Mouse (Mus musculus) kidney, embryonic 16.5 days (tissue): ENCODE data around the gene Slc27a1. TPM values are rescaled to one million over a fixed set of nuclear protein-coding genes. Genes with fewer than 3 reads are reported as not detected.
A peak's percentile ranks its signal among the peaks of the same experiment; 100 is the strongest.

Experiments used
- ATAC-seq: fragments of 200-750 bp; cut with Nextera tagmentation; 2 replicates; pipeline ENCODE4 v1.8.0; 2017; ENCODE audit warnings: moderate TSS enrichment; ENCODE audit not compliant: low FRiP score, low TSS enrichment
- H3K27ac ChIP-seq: fragments of 300-500 bp; sonication (generic); 2 replicates; pipeline ENCODE4 v1.5.1; 2014; ENCODE audit warnings: low read length
- H3K27me3 ChIP-seq: fragments of 300-500 bp; sonication (generic); 2 replicates; pipeline ENCODE4 v1.6.1; 2014; ENCODE audit warnings: low read length, control low read depth, mixed read lengths; ENCODE audit not compliant: insufficient read depth
- H3K36me3 ChIP-seq: fragments of 300-500 bp; sonication (generic); 2 replicates; pipeline ENCODE4 v1.6.1; 2014; ENCODE audit warnings: low read length, control low read depth, mixed read lengths; ENCODE audit not compliant: insufficient read depth
- H3K4me1 ChIP-seq: fragments of 300-500 bp; sonication (generic); 2 replicates; pipeline ENCODE4 v1.6.1; 2014; ENCODE audit warnings: low read length, control low read depth, mixed read lengths; ENCODE audit not compliant: insufficient read depth
- H3K4me2 ChIP-seq: fragments of 300-500 bp; sonication (generic); replicated peaks from 2 replicates; pipeline ENCODE4 v1.6.1; 2014; ENCODE audit warnings: low read depth, low read length
- H3K4me3 ChIP-seq: fragments of 300-500 bp; sonication (generic); 2 replicates; pipeline ENCODE4 v1.5.1; 2014; ENCODE audit warnings: mild to moderate bottlenecking, low read length
- H3K9ac ChIP-seq: fragments of 300-500 bp; sonication (generic); replicated peaks from 2 replicates; pipeline ENCODE4 v1.6.1; 2014; ENCODE audit warnings: low read length
- H3K9me3 ChIP-seq: fragments of 300-500 bp; sonication (generic); 2 replicates; pipeline ENCODE4 v1.6.1; 2016; ENCODE audit warnings: low read length, control low read depth
- WGBS: fragments of 180-500 bp; shearing (Covaris S2); extraction: QIAGEN DNeasy Blood & Tissue Kit; methylation state at CpG from one replicate; pipeline ENCODE4 v1.1.7; 2014; 5-methylcytosine and 5-hydroxymethylcytosine counted together
- polyA plus RNA-seq: library from polyadenylated mRNA; unstranded; fragments of >200 nt; fragmentation: Nextera tagmentation; extraction: Ambion mirVana; gene quantifications from 2 replicates; pipeline ENCODE4 v1.2.1, GENCODE M21; 2015

The Slc27a1 gene
- polyA plus RNA-seq, 1 experiment from 2014 or later, result 49.8 TPM

GRCm38 (mm10) chr8:71577856-71578387 lies 9.2 kb downstream of the Slc27a1 start:
- WGBS, result 74% methylated on average over 4 of the region's 4 CpGs
- no peaks in the 10 kb centered on the region for H3K4me1 ChIP-seq
- no peak overlapping the region for H3K4me2 ChIP-seq
- no peak for ATAC-seq
- no peaks in the 10 kb centered on the region for H3K27me3 ChIP-seq
- no peaks in the 10 kb centered on the region for H3K9me3 ChIP-seq
- H3K36me3 ChIP-seq, result peaks cover 12% of the 10 kb centered on the region
- H3K27ac ChIP-seq, result no peak overlapping the region
- H3K9ac ChIP-seq, result no peak overlapping the region
- H3K4me3 ChIP-seq, result no peak overlapping the region

GRCm38 (mm10) chr8:71579009-71579408 lies 10.3 kb downstream of the Slc27a1 start:
- 59% methylated on average over 1 of the region's 1 CpGs for WGBS
- ATAC-seq, result no peak

GRCm38 (mm10) chr8:71579476-71579875 lies 10.8 kb downstream of the Slc27a1 start:
- ATAC-seq, result no peak

More at GRCm38 (mm10) chr8:71579009-71579408, 10.3 kb downstream of the Slc27a1 start:
- Histone ChIP-seq H3K4me1 (no peaks in the 10 kb centered on the region), H3K36me3 (peaks cover 16% of the 10 kb centered on the region), H3K4me2 (no peak overlapping the region), H3K4me3 (no peak overlapping the region), H3K9ac (no peak overlapping the region), H3K27ac (no peak overlapping the region), H3K9me3 (no peaks in the 10 kb centered on the region), H3K27me3 (no peaks in the 10 kb centered on the region)

GRCm38 (mm10) chr8:71580201-71580600 lies 11.5 kb downstream of the Slc27a1 start:
- Histone ChIP-seq H3K27ac (no peak overlapping the region), H3K27me3 (no peaks in the 10 kb centered on the region), H3K4me1 (no peaks in the 10 kb centered on the region), H3K9ac (no peak overlapping the region), H3K4me3 (no peak overlapping the region), H3K4me2 (no peak overlapping the region), H3K9me3 (no peaks in the 10 kb centered on the region), H3K36me3 (peaks cover 21% of the 10 kb centered on the region)
- 61% methylated on average over 8 of the region's 9 CpGs for WGBS
- ATAC-seq, result no peak

More at GRCm38 (mm10) chr8:71579476-71579875, 10.8 kb downstream of the Slc27a1 start:
- Histone ChIP-seq H3K9me3 (no peaks in the 10 kb centered on the region), H3K36me3 (peaks cover 20% of the 10 kb centered on the region), H3K4me3 (no peak overlapping the region), H3K9ac (no peak overlapping the region), H3K27me3 (no peaks in the 10 kb centered on the region), H3K4me1 (no peaks in the 10 kb centered on the region), H3K27ac (no peak overlapping the region), H3K4me2 (no peak overlapping the region)
- 90% methylated on average over 14 of the region's 14 CpGs for whole genome bisulfite sequencing

- Histone ChIP-seq H3K4me1 (peaks cover 7% of the 10 kb centered on the region), H3K4me2 (no peak overlapping the region), H3K27me3 (no peaks in the 10 kb centered on the region), H3K9ac (no peak overlapping the region), H3K27ac (no peak overlapping the region), H3K36me3 (peaks cover 22% of the 10 kb centered on the region), H3K9me3 (no peaks in the 10 kb centered on the region), H3K4me3 (no peak overlapping the region)
- ATAC-seq, result no peak
- 80% methylated on average over 2 of the region's 2 CpGs for WGBS
Measured at GRCm38 (mm10) chr8:71586891-71587290, 18.2 kb downstream of the Slc27a1 start.

GRCm38 (mm10) chr8:71588762-71589161 lies 20.1 kb downstream of the Slc27a1 start:
- 80% methylated on average over 3 of the region's 3 CpGs for WGBS
- Histone ChIP-seq H3K4me3 (no peak overlapping the region), H3K27me3 (no peaks in the 10 kb centered on the region), H3K4me1 (peaks cover 19% of the 10 kb centered on the region), H3K27ac (no peak overlapping the region), H3K4me2 (no peak overlapping the region), H3K9me3 (no peaks in the 10 kb centered on the region), H3K36me3 (peaks cover 21% of the 10 kb centered on the region), H3K9ac (no peak overlapping the region)
- ATAC-seq, result no peak

GRCm38 (mm10) chr8:71591017-71591416 lies 22.3 kb downstream of the Slc27a1 start:
- H3K27me3 ChIP-seq, result no peaks in the 10 kb centered on the region
- WGBS, result 29% methylated on average over 5 of the region's 5 CpGs
- H3K36me3 ChIP-seq, result peaks cover 13% of the 10 kb centered on the region
- peak overlapping the region; percentile 96 for H3K4me2 ChIP-seq
- H3K4me1 ChIP-seq, result peaks cover 20% of the 10 kb centered on the region
- H3K4me3 ChIP-seq, result peak overlapping the region; percentile 87
- no peak for ATAC-seq
- H3K9me3 ChIP-seq, result no peaks in the 10 kb centered on the region
- H3K27ac ChIP-seq, result peak overlapping the region; percentile 99; the same call in 1 of the 2 replicates
- H3K9ac ChIP-seq, result peak overlapping the region; percentile 98

- Histone ChIP-seq H3K4me1 (peaks cover 20% of the 10 kb centered on the region), H3K36me3 (peaks cover 10% of the 10 kb centered on the region; the same call in 1 of the 2 replicates), H3K27me3 (no peaks in the 10 kb centered on the region), H3K4me2 (peak within 1 kb of the TSS; percentile 96), H3K4me3 (peak within 1 kb of the TSS; percentile 87), H3K27ac (peak within 1 kb of the TSS; percentile 99), H3K9ac (peak within 1 kb of the TSS; percentile 98), H3K9me3 (no peaks in the 10 kb centered on the region)
- WGBS, result 0% methylated on average over 71 of the region's 71 CpGs
- peak; percentile 89 for ATAC-seq
Measured at GRCm38 (mm10) chr8:71591471-71592373, 23.0 kb downstream of the Slc27a1 start, which contains the start of gene Pgls. TSS of gene Pgls (plus strand) at chr8:71592176.

GRCm38 (mm10) chr8:71592374-71593170 lies 23.9 kb downstream of the Slc27a1 start:
- Histone ChIP-seq H3K4me1 (peaks cover 20% of the 10 kb centered on the region), H3K27ac (peak overlapping the region; percentile 99), H3K4me3 (peak overlapping the region; percentile 87), H3K9me3 (no peaks in the 10 kb centered on the region), H3K9ac (peak overlapping the region; percentile 98), H3K4me2 (peak overlapping the region; percentile 96), H3K36me3 (peaks cover 6% of the 10 kb centered on the region; the same call in 1 of the 2 replicates), H3K27me3 (no peaks in the 10 kb centered on the region)
- 3% methylated on average over 56 of the region's 60 CpGs for WGBS
- peak; percentile 82 for ATAC-seq
